Mouse (Mus musculus): ENCODE measurements around the gene Syf2. TPM values are rescaled to one million over a fixed set of nuclear protein-coding genes. Genes with fewer than 3 reads are reported as not detected.

The Syf2 gene
- polyA plus RNA-seq, 1 experiment from 2014 or later: 73.8 TPM

- no peaks in the 10 kb centered on the region for H3K9me3 ChIP-seq
- H3K27ac ChIP-seq: no peak overlapping the region
- WGBS: 40% methylated on average over 5 of the region's 5 CpGs
- no peak for ATAC-seq (ENCODE audit: borderline replicate concordance, extremely low read depth, low FRiP score, low TSS enrichment)
- H3K4me2 ChIP-seq: no peak overlapping the region
- H3K4me1 ChIP-seq: no peaks in the 10 kb centered on the region
- no peaks in the 10 kb centered on the region for H3K36me3 ChIP-seq
- H3K27me3 ChIP-seq: no peaks in the 10 kb centered on the region
- H3K9ac ChIP-seq: no peak overlapping the region
- H3K4me3 ChIP-seq: no peak overlapping the region
Measured at GRCm38 (mm10) chr4:134983136-134983535, 52.4 kb downstream of the Syf2 start.

- no peak for ATAC-seq (ENCODE audit: borderline replicate concordance, extremely low read depth, low FRiP score, low TSS enrichment)
- H3K4me2 ChIP-seq: no peak overlapping the region
- H3K27ac ChIP-seq: no peak overlapping the region
- H3K9me3 ChIP-seq: no peaks in the 10 kb centered on the region
- no peak overlapping the region for H3K4me3 ChIP-seq
- no peaks in the 10 kb centered on the region for H3K27me3 ChIP-seq
- no peaks in the 10 kb centered on the region for H3K4me1 ChIP-seq
- 72% methylated on average over 3 of the region's 3 CpGs for WGBS
- H3K36me3 ChIP-seq: no peaks in the 10 kb centered on the region
- no peak overlapping the region for H3K9ac ChIP-seq
Measured at GRCm38 (mm10) chr4:134984555-134984954, 53.9 kb downstream of the Syf2 start.

- H3K27ac ChIP-seq: no peak overlapping the region
- H3K4me2 ChIP-seq: no peak overlapping the region
- ATAC-seq (ENCODE audit: borderline replicate concordance, extremely low read depth, low FRiP score, low TSS enrichment): no peak
- H3K9ac ChIP-seq: no peak overlapping the region
- WGBS: 75% methylated on average over 11 of the region's 11 CpGs
- H3K4me3 ChIP-seq: no peak overlapping the region
- no peaks in the 10 kb centered on the region for H3K27me3 ChIP-seq
- H3K9me3 ChIP-seq: no peaks in the 10 kb centered on the region
- H3K36me3 ChIP-seq: no peaks in the 10 kb centered on the region
- H3K4me1 ChIP-seq: no peaks in the 10 kb centered on the region
Measured at GRCm38 (mm10) chr4:134985626-134986335, 55.1 kb downstream of the Syf2 start.

- Histone ChIP-seq H3K4me1 (no peaks in the 10 kb centered on the region), H3K4me3 (no peak overlapping the region), H3K27ac (no peak overlapping the region), H3K27me3 (no peaks in the 10 kb centered on the region), H3K9ac (no peak overlapping the region), H3K9me3 (no peaks in the 10 kb centered on the region), H3K4me2 (no peak overlapping the region), H3K36me3 (no peaks in the 10 kb centered on the region)
- 54% methylated on average over 4 of the region's 4 CpGs for WGBS
- no peak for ATAC-seq (ENCODE audit: borderline replicate concordance, extremely low read depth, low FRiP score, low TSS enrichment)
Measured at GRCm38 (mm10) chr4:134986336-134986635, 55.6 kb downstream of the Syf2 start.

- Histone ChIP-seq H3K9me3 (no peaks in the 10 kb centered on the region), H3K4me3 (no peak overlapping the region), H3K27ac (no peak overlapping the region), H3K4me1 (no peaks in the 10 kb centered on the region), H3K27me3 (no peaks in the 10 kb centered on the region), H3K36me3 (no peaks in the 10 kb centered on the region), H3K4me2 (no peak overlapping the region), H3K9ac (no peak overlapping the region)
- 78% methylated on average over 3 of the region's 3 CpGs for WGBS
- no peak for ATAC-seq (ENCODE audit: borderline replicate concordance, extremely low read depth, low FRiP score, low TSS enrichment)
Measured at GRCm38 (mm10) chr4:134986963-134987362, 56.3 kb downstream of the Syf2 start.

Other genes starting within 250 kb of the Syf2 start
- 3.0 and 3.3 TPM in 2 replicates for gene Man1c1, start 226.6 kb upstream of the Syf2 start, polyA plus RNA-seq (2015; fragmentation: Nextera tagmentation; extraction: Ambion mirVana)
- 21.8 and 24.9 TPM in 2 replicates for gene Ldlrap1, start 162.9 kb upstream of the Syf2 start, polyA plus RNA-seq (2015; fragmentation: Nextera tagmentation; extraction: Ambion mirVana)
- gene Maco1, start 77.6 kb upstream of the Syf2 start, polyA plus RNA-seq (2015; fragmentation: Nextera tagmentation; extraction: Ambion mirVana): 36.1 and 39.9 TPM in 2 replicates
- 2.3 and 5.4 TPM in 2 replicates for gene Rhd, start 66.4 kb upstream of the Syf2 start, polyA plus RNA-seq (2015; fragmentation: Nextera tagmentation; extraction: Ambion mirVana)
- 172 and 184 TPM in 2 replicates for gene Tmem50a, start 15.9 kb upstream of the Syf2 start, polyA plus RNA-seq (2015; fragmentation: Nextera tagmentation; extraction: Ambion mirVana)
- gene Rsrp1, start 7.3 kb upstream of the Syf2 start, polyA plus RNA-seq (2015; fragmentation: Nextera tagmentation; extraction: Ambion mirVana): 369 and 412 TPM in 2 replicates
- gene Runx3, start 189.8 kb downstream of the Syf2 start, polyA plus RNA-seq (2015; fragmentation: Nextera tagmentation; extraction: Ambion mirVana): 0.04 and 0.20 TPM in 2 replicates